Mouse (Mus musculus): Measurements from ENCODE around the gene Olfr45.

Gene Olfr45

DNA sequence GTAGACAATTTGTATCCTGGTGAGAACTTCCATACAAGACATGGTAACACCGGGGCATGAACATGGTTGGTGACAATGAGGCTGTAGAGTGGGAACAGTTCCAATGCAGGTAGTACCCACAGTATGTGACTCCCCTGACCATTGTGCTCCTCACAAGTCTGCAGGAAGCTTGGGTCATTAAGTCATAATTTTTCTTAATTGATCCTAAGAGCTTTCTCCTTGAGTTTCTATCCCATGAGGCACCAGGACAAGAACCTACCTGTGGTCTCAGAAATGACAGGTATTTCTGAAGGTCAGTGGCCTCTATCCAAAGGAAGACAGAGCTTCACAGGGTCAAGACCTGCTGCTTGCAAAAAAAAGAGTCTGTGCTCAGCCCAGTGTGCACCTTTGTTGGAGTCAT is at the start of gene Olfr45:
TSS of gene Olfr45 (plus strand) at position 301 of the 400 bp plus-strand sequence.
- WGBS = 90% methylated on average over 1 of the region's 1 CpGs

- WGBS = 85% methylated on average over 1 of the region's 1 CpGs
Observed at GRCm38 (mm10) chr7:140646152-140646551, 35.6 kb upstream of the Olfr45 start, which contains the start of gene Olfr53. Gene Olfr53, plus strand, starts transcription at chr7:140646452.

DNA sequence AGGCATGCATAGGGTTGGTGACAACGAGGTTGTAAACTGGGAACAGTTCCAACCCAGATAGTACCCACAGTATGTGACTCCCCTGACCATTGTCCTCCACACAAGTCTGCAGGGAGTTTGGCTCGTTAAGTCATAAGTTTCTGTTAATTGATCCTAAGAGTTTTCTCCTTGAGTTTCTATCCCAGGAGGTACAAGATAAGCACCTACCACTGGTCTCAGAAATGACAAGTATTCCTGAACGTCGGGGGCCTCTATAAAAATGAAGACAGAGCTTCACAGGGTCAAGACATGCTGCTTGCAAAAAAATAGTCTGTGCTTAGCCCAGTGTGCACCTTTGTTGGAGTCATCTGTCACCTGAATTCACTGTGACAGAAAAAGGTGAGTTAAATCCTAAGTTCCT is 22.1 kb upstream of the Olfr45 start, which contains the start of gene Olfr539:
TSS of gene Olfr539 (plus strand) at position 301 of the 400 bp plus-strand sequence.
- WGBS = 62% methylated on average over 4 of the region's 4 CpGs

GRCm38 (mm10) chr7:140670693-140671092 is 11.1 kb upstream of the Olfr45 start:
- 92% methylated on average over 3 of the region's 3 CpGs for WGBS

- WGBS = 7% methylated on average over 6 of the region's 6 CpGs
Observed at GRCm38 (mm10) chr7:140675863-140676262, 5.9 kb upstream of the Olfr45 start.

GRCm38 (mm10) chr7:140679591-140679990 is 2.2 kb upstream of the Olfr45 start:
- WGBS = 61% methylated on average over 4 of the region's 4 CpGs

DNA sequence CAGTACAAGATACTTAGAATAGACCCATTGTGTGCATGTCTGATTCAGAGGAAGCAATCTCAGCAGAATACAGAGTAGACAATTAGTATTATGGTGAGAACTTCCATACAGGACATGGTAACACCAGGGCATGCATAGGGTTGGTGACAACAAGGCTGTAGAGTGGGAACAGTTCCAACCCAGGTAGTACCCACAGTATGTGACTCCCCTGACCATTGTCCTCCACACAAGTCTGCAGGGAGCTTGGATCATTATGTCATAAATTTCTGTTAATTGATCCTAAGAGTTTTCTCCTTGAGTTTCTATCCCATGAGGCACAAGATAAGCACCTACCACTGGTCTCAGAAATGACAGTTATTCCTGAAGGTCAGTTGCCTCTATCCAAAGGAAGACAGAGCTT is 15.2 kb downstream of the Olfr45 start, which contains the start of gene Olfr541:
TSS of gene Olfr541 (plus strand) at position 301 of the 400 bp plus-strand sequence.

GRCm38 (mm10) chr7:140706348-140706747 is 24.6 kb downstream of the Olfr45 start:
- 33% methylated on average over 2 of the region's 2 CpGs for WGBS

DNA sequence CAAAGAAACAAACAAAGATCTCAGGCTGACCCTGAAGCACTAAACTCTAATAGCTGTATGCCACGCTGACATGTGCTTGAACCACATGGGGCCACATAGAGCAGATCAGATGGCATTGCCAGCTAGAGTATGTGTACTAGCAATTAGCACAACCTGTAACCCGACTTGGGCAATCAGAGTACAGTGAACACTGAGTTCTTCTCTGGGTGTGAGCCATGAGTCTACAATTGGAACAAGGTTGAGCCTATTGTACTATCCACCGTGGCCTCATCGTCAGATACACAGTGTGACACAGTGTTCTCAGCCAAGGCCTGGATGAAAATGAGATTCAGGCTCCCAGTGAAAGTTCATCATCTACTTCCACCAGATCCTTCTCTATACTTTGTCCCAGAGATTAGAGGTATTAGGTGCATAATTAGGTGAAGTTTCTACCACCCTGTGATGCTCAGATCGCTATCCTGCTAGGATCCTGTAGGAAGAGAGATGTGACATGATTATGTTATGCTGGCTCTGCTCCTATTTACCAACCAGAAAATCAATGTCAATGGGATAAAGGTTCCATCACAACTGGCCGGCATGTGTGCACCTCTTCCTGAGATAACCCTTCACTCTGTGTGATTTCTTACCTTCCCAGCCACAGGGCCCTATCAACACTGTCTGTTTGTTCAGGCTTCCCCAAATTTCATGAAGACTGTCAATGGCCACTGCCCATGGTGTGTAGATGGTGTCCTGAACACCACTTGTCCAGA is 26.0 kb downstream of the Olfr45 start:
- 74% methylated on average over 6 of the region's 6 CpGs for WGBS

DNA sequence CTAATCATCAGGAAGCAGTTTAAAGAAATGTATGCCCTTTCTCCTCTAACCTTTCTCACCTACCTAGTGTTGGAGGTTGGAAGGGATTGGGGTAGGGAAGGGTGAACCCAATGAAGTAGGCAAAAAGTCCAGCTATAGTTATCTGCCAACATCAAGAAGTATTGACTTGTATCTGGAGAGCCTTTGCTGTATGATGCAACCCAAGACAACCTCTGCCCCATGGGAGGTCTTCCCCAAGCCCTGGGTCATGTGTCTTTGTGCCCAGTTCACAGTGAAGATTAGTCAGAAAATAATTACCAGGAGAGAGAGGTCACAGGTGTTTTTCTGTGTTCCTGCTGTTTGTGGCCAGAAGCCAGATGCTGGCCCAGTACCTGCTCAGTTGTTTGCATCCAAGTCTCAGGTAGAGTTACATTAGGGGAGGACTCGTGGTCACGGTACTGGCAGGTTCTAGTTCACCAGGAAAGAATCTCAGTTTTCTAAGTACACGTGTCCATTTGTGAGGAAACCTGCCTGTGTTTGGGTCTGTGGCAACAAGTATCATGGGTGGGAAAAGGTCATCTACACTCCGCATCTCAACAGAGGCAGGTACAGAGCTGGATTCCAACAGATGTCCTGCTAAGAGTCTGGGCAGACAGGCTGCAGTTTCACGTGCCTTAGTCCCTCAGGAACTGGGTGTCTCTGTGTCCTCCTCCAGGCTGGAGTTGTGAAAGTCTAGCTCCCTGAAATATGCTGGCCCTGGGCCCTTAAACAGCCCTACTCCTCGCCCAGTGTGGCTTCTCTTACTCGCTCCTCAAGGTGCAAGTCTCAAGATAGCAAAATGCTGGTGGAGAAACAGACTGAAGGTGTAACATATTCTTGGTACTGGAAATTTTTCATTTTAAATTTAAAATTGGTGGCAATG is 35.7 kb downstream of the Olfr45 start:
- 63% methylated on average over 7 of the region's 7 CpGs for WGBS

GRCm38 (mm10) chr7:140721095-140721494 is 39.3 kb downstream of the Olfr45 start:
- WGBS = 81% methylated on average over 6 of the region's 6 CpGs

GRCm38 (mm10) chr7:140733162-140733561 is 51.4 kb downstream of the Olfr45 start:
- WGBS = 76% methylated on average over 2 of the region's 2 CpGs
